Mouse (Mus musculus): ENCODE data around the gene Vat1l. TPM values are rescaled to one million over a fixed set of nuclear protein-coding genes. Genes with fewer than 3 reads are reported as not detected.

Vat1l gene
- total RNA-seq (2014; fragmentation: Nextera tagmentation) (not detected in 2 replicates), total RNA-seq (2017) (0.12 and 0.27 TPM in 2 replicates), polyA plus RNA-seq (2012) (not detected in 2 replicates)

DNA sequence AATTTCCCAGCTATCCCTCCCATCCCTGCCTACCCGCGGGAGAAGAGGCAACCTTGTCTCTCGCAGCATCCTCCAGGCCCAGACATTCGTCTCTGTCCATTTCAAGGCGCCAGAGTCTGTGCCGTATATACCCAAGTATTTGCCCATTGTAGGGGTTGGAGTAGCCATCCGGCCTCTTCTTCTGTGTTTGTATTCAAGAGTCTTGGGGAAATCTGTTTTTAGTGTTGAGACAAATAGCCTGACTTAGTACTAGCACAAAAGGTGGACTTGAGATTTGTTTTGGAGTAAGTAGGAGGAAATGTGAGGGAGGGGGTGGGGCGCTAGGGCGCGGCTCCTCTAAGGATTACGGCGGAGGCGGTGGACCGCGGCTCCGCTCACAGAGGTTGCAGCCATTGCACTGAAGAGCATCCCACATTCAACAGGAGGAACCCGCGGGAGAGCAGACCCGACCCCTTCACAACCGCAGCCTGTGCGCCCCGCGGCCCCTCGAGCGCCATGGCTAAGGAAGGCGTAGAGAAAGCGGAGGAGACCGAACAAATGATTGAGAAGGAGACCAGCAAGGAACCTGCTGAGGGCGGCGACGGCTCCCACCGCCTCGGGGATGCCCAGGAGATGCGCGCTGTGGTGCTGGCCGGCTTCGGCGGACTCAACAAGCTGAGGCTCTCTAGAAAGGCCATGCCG lies at the start of gene Vat1l:
TSS of gene Vat1l (plus strand) at position 392 of the 681 bp plus-strand sequence.
- Histone ChIP-seq H3K36me3 (replicated peaks) (no peaks in the 10 kb centered on the region), H3K27me3 (ENCODE audit: insufficient read depth, low read length) (no peaks in the 10 kb centered on the region), H3K4me1 (ENCODE audit: insufficient read depth, low read depth, low read length) (no peaks in the 10 kb centered on the region), H3K9me3 (replicated peaks) (peaks cover 61% of the 10 kb centered on the region), H3K4me3 (ENCODE audit: low read depth, low read length) (no peak within 1 kb of the TSS; the same call in 1 of the 2 replicates)
- no peak for TF ChIP-seq TAL1 (conservative IDR thresholded peaks at IDR 0.05; ENCODE audit: low read depth, low read length)
- no peak for TF ChIP-seq CTCF (IDR thresholded peaks at IDR 0.05; ENCODE audit: low read depth, low read length)
- no peak for TF ChIP-seq GATA2 (IDR thresholded peaks at IDR 0.05; ENCODE audit: borderline replicate concordance, low read depth, low read length)
- TF ChIP-seq GATA1 (IDR thresholded peaks at IDR 0.05; ENCODE audit: borderline replicate concordance, low read length), result no peak
- TF ChIP-seq POLR2AphosphoS5 (IDR thresholded peaks at IDR 0.05; ENCODE audit: insufficient replicate concordance, low read depth, low read length), result no peak
- DNase-seq (ENCODE audit: low spot score) (no peak), ATAC-seq (ENCODE audit: extremely low read depth, insufficient number of reproducible peaks, low FRiP score, poor library complexity, severe bottlenecking) (no peak)

GRCm38 (mm10) chr8:114158586-114158985 lies 46.8 kb upstream of the Vat1l start:
- TF ChIP-seq GATA2 (IDR thresholded peaks at IDR 0.05; ENCODE audit: borderline replicate concordance, low read depth, low read length) (no peak), POLR2AphosphoS5 (IDR thresholded peaks at IDR 0.05; ENCODE audit: insufficient replicate concordance, low read depth, low read length) (no peak), TAL1 (conservative IDR thresholded peaks at IDR 0.05; ENCODE audit: low read depth, low read length) (no peak), CTCF (IDR thresholded peaks at IDR 0.05; ENCODE audit: low read depth, low read length) (no peak), GATA1 (IDR thresholded peaks at IDR 0.05; ENCODE audit: borderline replicate concordance, low read length) (no peak)
- no peaks in the 10 kb centered on the region for H3K36me3 ChIP-seq (replicated peaks)
- no peak overlapping the region for H3K4me3 ChIP-seq (ENCODE audit: low read depth, low read length)
- peaks cover 41% of the 10 kb centered on the region for H3K9me3 ChIP-seq (replicated peaks)
- no peaks in the 10 kb centered on the region for H3K4me1 ChIP-seq (ENCODE audit: insufficient read depth, low read depth, low read length)
- DNase-seq (ENCODE audit: low spot score) (no peak), ATAC-seq (ENCODE audit: extremely low read depth, insufficient number of reproducible peaks, low FRiP score, poor library complexity, severe bottlenecking) (no peak)
- no peaks in the 10 kb centered on the region for H3K27me3 ChIP-seq (ENCODE audit: insufficient read depth, low read length)

- Histone ChIP-seq H3K27me3 (ENCODE audit: insufficient read depth, low read length) (no peaks in the 10 kb centered on the region), H3K4me1 (ENCODE audit: insufficient read depth, low read depth, low read length) (no peaks in the 10 kb centered on the region), H3K9me3 (replicated peaks) (peaks cover 36% of the 10 kb centered on the region), H3K36me3 (replicated peaks) (no peaks in the 10 kb centered on the region), H3K4me3 (ENCODE audit: low read depth, low read length) (no peak overlapping the region)
- ATAC-seq (ENCODE audit: extremely low read depth, insufficient number of reproducible peaks, low FRiP score, poor library complexity, severe bottlenecking) (no peak), DNase-seq (ENCODE audit: low spot score) (no peak)
- TF ChIP-seq GATA1 (IDR thresholded peaks at IDR 0.05; ENCODE audit: borderline replicate concordance, low read length) (no peak), POLR2AphosphoS5 (IDR thresholded peaks at IDR 0.05; ENCODE audit: insufficient replicate concordance, low read depth, low read length) (no peak), GATA2 (IDR thresholded peaks at IDR 0.05; ENCODE audit: borderline replicate concordance, low read depth, low read length) (no peak), CTCF (IDR thresholded peaks at IDR 0.05; ENCODE audit: low read depth, low read length) (no peak), TAL1 (conservative IDR thresholded peaks at IDR 0.05; ENCODE audit: low read depth, low read length) (no peak)
Measured at GRCm38 (mm10) chr8:114159666-114160065, 45.7 kb upstream of the Vat1l start.

GRCm38 (mm10) chr8:114163871-114164270 lies 41.5 kb upstream of the Vat1l start:
- ATAC-seq (ENCODE audit: extremely low read depth, insufficient number of reproducible peaks, low FRiP score, poor library complexity, severe bottlenecking) (no peak), DNase-seq (ENCODE audit: low spot score) (no peak)
- Histone ChIP-seq H3K27me3 (ENCODE audit: insufficient read depth, low read length) (no peaks in the 10 kb centered on the region), H3K9me3 (replicated peaks) (peaks cover 28% of the 10 kb centered on the region), H3K4me3 (ENCODE audit: low read depth, low read length) (no peak overlapping the region), H3K36me3 (replicated peaks) (no peaks in the 10 kb centered on the region), H3K4me1 (ENCODE audit: insufficient read depth, low read depth, low read length) (no peaks in the 10 kb centered on the region)
- TF ChIP-seq TAL1 (conservative IDR thresholded peaks at IDR 0.05; ENCODE audit: low read depth, low read length) (no peak), POLR2AphosphoS5 (IDR thresholded peaks at IDR 0.05; ENCODE audit: insufficient replicate concordance, low read depth, low read length) (no peak), GATA2 (IDR thresholded peaks at IDR 0.05; ENCODE audit: borderline replicate concordance, low read depth, low read length) (no peak), CTCF (IDR thresholded peaks at IDR 0.05; ENCODE audit: low read depth, low read length) (no peak)

GRCm38 (mm10) chr8:114164444-114165096 lies 40.8 kb upstream of the Vat1l start:
- no peaks in the 10 kb centered on the region for H3K27me3 ChIP-seq (ENCODE audit: insufficient read depth, low read length)
- no peak for ATAC-seq (ENCODE audit: extremely low read depth, insufficient number of reproducible peaks, low FRiP score, poor library complexity, severe bottlenecking)
- H3K9me3 ChIP-seq (replicated peaks), result peaks cover 29% of the 10 kb centered on the region
- TF ChIP-seq GATA2 (IDR thresholded peaks at IDR 0.05; ENCODE audit: borderline replicate concordance, low read depth, low read length), result no peak
- TF ChIP-seq POLR2AphosphoS5 (IDR thresholded peaks at IDR 0.05; ENCODE audit: insufficient replicate concordance, low read depth, low read length), result no peak
- no peak for TF ChIP-seq TAL1 (conservative IDR thresholded peaks at IDR 0.05; ENCODE audit: low read depth, low read length)
- TF ChIP-seq CTCF (IDR thresholded peaks at IDR 0.05; ENCODE audit: low read depth, low read length), result no peak
- no peak for TF ChIP-seq GATA1 (IDR thresholded peaks at IDR 0.05; ENCODE audit: borderline replicate concordance, low read length)
- H3K36me3 ChIP-seq (replicated peaks), result no peaks in the 10 kb centered on the region
- no peak for DNase-seq (ENCODE audit: low spot score)
- no peak overlapping the region for H3K4me3 ChIP-seq (ENCODE audit: low read depth, low read length)
- H3K4me1 ChIP-seq (ENCODE audit: insufficient read depth, low read depth, low read length), result no peaks in the 10 kb centered on the region

- TF ChIP-seq CTCF (IDR thresholded peaks at IDR 0.05; ENCODE audit: low read depth, low read length) (no peak), GATA2 (IDR thresholded peaks at IDR 0.05; ENCODE audit: borderline replicate concordance, low read depth, low read length) (no peak), GATA1 (IDR thresholded peaks at IDR 0.05; ENCODE audit: borderline replicate concordance, low read length) (no peak), TAL1 (conservative IDR thresholded peaks at IDR 0.05; ENCODE audit: low read depth, low read length) (no peak), POLR2AphosphoS5 (IDR thresholded peaks at IDR 0.05; ENCODE audit: insufficient replicate concordance, low read depth, low read length) (no peak)
- no peak for DNase-seq (ENCODE audit: low spot score)
Measured at GRCm38 (mm10) chr8:114165741-114166140, 39.7 kb upstream of the Vat1l start.

More at GRCm38 (mm10) chr8:114165741-114166140, 39.7 kb upstream of the Vat1l start:
- H3K4me1 ChIP-seq (ENCODE audit: insufficient read depth, low read depth, low read length), result no peaks in the 10 kb centered on the region
- no peak for ATAC-seq (ENCODE audit: extremely low read depth, insufficient number of reproducible peaks, low FRiP score, poor library complexity, severe bottlenecking)
- H3K27me3 ChIP-seq (ENCODE audit: insufficient read depth, low read length), result no peaks in the 10 kb centered on the region
- no peak overlapping the region for H3K4me3 ChIP-seq (ENCODE audit: low read depth, low read length)
- H3K36me3 ChIP-seq (replicated peaks), result no peaks in the 10 kb centered on the region
- peaks cover 34% of the 10 kb centered on the region for H3K9me3 ChIP-seq (replicated peaks)

All from G1E (cell line).